Mouse (Mus musculus) bone marrow macrophage, adult 2 months (primary cell): ENCODE data around the gene Lrrc8c. TPM values are rescaled to one million over a fixed set of nuclear protein-coding genes. Genes with fewer than 3 reads are reported as not detected.

ENCODE experiments used
- H3K27ac ChIP-seq: 2 replicates; pipeline ENCODE4 v1.5.1; 2012; ENCODE audit warnings: low read depth, low read length; ENCODE audit not compliant: insufficient read depth
- H3K4me1 ChIP-seq: 2 replicates; pipeline ENCODE4 v1.6.1; 2012; ENCODE audit warnings: low read length; ENCODE audit not compliant: control insufficient read depth, insufficient read depth
- H3K4me3 ChIP-seq: 2 replicates; pipeline ENCODE4 v1.5.1; 2012; ENCODE audit warnings: mild to moderate bottlenecking, low read length, moderate library complexity; ENCODE audit not compliant: insufficient read depth
- CTCF ChIP-seq: IDR thresholded peaks from 2 replicates; pipeline ENCODE4 v1.5.1; 2012; ENCODE audit warnings: low read depth, mild to moderate bottlenecking, low read length, moderate library complexity
- POLR2A ChIP-seq: IDR thresholded peaks from 2 replicates; pipeline ENCODE4 v1.6.1; 2012; ENCODE audit warnings: mild to moderate bottlenecking, low read depth, low read length, borderline replicate concordance
- polyA plus RNA-seq: library from polyadenylated mRNA; stranded (reverse); fragments of >200 nt; gene quantifications from 2 replicates; pipeline ENCODE4 v1.2.4, GENCODE M21; 2012; ENCODE audit not compliant: missing spikeins, insufficient read depth, insufficient read length

Gene Lrrc8c
- polyA plus RNA-seq, 1 experiment: 12.1 TPM

DNA sequence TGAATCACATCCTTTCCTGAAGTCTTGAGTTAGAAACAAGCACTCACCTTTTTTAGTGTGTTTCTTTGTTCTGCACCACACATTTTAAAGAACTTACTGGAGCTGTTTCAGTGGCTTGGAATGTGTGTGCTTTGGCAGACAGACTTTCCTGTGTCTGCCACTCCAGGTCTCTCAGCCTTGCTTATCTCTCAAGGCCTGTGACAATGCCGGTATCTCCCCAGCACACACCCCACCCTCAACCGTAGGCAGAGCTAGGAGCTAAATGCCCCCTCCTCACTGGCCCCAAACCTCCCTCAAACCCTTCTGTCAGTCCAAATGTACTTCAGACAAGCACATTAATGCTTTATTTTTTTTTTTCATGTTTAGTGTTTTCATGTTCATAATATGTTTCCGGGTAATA is 4.3 kb downstream of the Lrrc8c start:
- TF ChIP-seq POLR2A: no peak
- TF ChIP-seq CTCF: no peak
- Histone ChIP-seq H3K4me1 (peaks cover 2% of the 10 kb centered on the region), H3K27ac (no peak overlapping the region), H3K4me3 (no peak overlapping the region)

DNA sequence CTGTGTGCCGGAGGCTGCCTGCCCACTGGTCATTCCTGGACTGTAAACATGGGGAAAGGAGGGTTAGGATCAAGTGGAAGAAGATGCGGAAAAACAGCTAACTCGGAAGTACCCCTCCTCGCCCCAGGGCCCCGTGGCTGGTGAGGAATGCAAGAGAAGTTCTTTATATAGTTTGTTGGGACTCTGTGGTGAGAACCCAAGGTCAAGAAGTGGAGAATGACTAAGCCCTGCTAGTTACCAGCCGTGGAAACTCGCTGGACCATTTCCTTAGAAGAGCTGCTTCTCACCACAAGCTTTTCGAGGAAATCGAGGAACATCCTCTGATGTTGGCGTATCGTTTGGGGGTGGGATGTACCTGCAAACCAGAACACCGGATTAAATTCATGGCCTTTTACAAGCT is 5.8 kb downstream of the Lrrc8c start:
- no peak for TF ChIP-seq POLR2A
- no peak for TF ChIP-seq CTCF

GRCm38 (mm10) chr5:105526107-105526645 is 7.0 kb downstream of the Lrrc8c start:
- H3K27ac ChIP-seq: no peak overlapping the region
- no peak for TF ChIP-seq POLR2A
- no peak for TF ChIP-seq CTCF
- H3K4me3 ChIP-seq: no peak overlapping the region
- peaks cover 5% of the 10 kb centered on the region; the same call in 1 of the 2 replicates for H3K4me1 ChIP-seq

More for the DNA sequence above, 5.8 kb downstream of the Lrrc8c start:
- Histone ChIP-seq H3K27ac (no peak overlapping the region), H3K4me1 (peaks cover 2% of the 10 kb centered on the region), H3K4me3 (no peak overlapping the region)

- no peak overlapping the region for H3K4me3 ChIP-seq
- TF ChIP-seq CTCF (no peak), POLR2A (no peak)
- H3K4me1 ChIP-seq: peaks cover 5% of the 10 kb centered on the region; the same call in 1 of the 2 replicates
- H3K27ac ChIP-seq: no peak overlapping the region
Measured at GRCm38 (mm10) chr5:105526766-105527165, 7.6 kb downstream of the Lrrc8c start.

- TF ChIP-seq CTCF (no peak), POLR2A (no peak)
- no peak overlapping the region for H3K27ac ChIP-seq
- no peak overlapping the region for H3K4me3 ChIP-seq
- peaks cover 5% of the 10 kb centered on the region; the same call in 1 of the 2 replicates for H3K4me1 ChIP-seq
Measured at GRCm38 (mm10) chr5:105527477-105528331, 8.5 kb downstream of the Lrrc8c start.

- Histone ChIP-seq H3K4me3 (no peak overlapping the region), H3K4me1 (peaks cover 5% of the 10 kb centered on the region; the same call in 1 of the 2 replicates), H3K27ac (no peak overlapping the region)
- TF ChIP-seq POLR2A (no peak), CTCF (no peak)
Measured at GRCm38 (mm10) chr5:105530576-105530975, 11.4 kb downstream of the Lrrc8c start.

DNA sequence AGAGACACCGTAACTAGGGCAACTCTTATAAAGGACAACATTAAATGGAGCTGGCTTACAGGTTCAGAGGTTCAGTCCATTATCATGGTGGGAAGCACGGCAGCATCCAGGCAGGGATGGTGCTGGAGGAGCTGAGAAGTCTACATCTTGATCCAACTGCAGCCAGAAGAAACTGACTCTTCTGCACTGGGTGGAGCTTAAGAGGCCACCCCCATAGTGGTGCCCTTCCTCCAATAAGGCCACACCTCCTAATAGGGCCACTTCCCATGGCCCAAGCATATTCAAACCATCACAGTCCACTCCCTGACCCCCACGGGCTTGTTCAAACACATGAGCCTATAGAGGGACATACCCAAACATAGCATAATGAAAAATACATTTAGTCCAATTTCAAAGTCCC is 16.0 kb downstream of the Lrrc8c start:
- H3K4me1 ChIP-seq: peaks cover 5% of the 10 kb centered on the region; the same call in 1 of the 2 replicates
- no peak overlapping the region for H3K27ac ChIP-seq
- no peak overlapping the region for H3K4me3 ChIP-seq
- TF ChIP-seq POLR2A: no peak
- TF ChIP-seq CTCF: no peak

- no peak overlapping the region for H3K4me3 ChIP-seq
- H3K27ac ChIP-seq: no peak overlapping the region
- TF ChIP-seq POLR2A (no peak), CTCF (no peak)
- no peaks in the 10 kb centered on the region for H3K4me1 ChIP-seq
Measured at GRCm38 (mm10) chr5:105536172-105536571, 17.0 kb downstream of the Lrrc8c start.

DNA sequence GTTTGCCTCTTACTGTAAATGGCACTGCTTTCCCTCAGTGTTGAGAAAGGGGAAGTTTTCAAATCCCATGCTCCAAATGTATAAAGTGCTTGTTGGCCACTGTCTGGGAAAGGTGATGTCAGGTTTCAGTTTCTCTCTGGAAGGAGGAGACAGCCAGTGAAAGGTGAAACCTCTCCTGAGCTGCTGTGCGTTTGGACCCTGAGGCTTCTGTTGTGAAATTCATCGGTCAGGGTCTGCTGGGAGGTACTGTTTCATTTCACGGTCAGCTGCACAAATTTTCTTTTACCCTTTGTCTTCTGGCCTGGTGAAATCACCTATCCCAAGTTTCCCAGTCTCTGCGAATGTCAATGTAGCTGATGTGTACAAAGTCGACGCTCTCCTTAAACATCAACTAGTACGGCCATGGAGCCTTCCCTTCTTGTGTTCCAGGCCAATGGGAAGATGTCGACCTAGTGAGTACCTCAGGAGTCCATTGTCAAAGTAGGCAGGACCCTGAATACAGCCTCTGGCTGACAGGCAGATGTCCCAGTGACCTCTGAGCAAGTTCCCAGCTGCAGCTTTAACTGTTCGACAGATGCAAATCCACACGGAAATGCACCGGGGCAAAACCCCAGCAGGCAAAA is 18.0 kb downstream of the Lrrc8c start:
- Histone ChIP-seq H3K4me3 (no peak overlapping the region), H3K27ac (no peak overlapping the region), H3K4me1 (no peaks in the 10 kb centered on the region)
- TF ChIP-seq POLR2A: no peak
- no peak for TF ChIP-seq CTCF

GRCm38 (mm10) chr5:105541051-105541450 is 21.9 kb downstream of the Lrrc8c start:
- Histone ChIP-seq H3K4me3 (no peak overlapping the region), H3K27ac (no peak overlapping the region), H3K4me1 (peaks cover 6% of the 10 kb centered on the region; the same call in 1 of the 2 replicates)
- no peak for TF ChIP-seq POLR2A
- TF ChIP-seq CTCF: no peak

GRCm38 (mm10) chr5:105545126-105545525 is 25.9 kb downstream of the Lrrc8c start:
- Histone ChIP-seq H3K4me3 (no peak overlapping the region), H3K27ac (no peak overlapping the region), H3K4me1 (peaks cover 6% of the 10 kb centered on the region; the same call in 1 of the 2 replicates)
- TF ChIP-seq CTCF (no peak), POLR2A (no peak)
